In genomic region chr3:122397401-122397800, GRCm38 (mm10) we compare ENCODE assay signal across 24 mouse cellular contexts.
DNase-seq lines count a peak whose midpoint lies in the region; ATAC-seq and TF ChIP-seq lines count a peak whose summit lies in the region.
"Had no signal": no experiment of that assay in that cellular context is flagged by ENCODE, and none has a peak within 500 bp of the region (broad histone marks: within the 10 kb centered on the region; RNA-seq: fewer than 3 reads in every experiment).

No protein-coding gene starts in this region.

- TF ChIP-seq RAD21 in CH12.LX (IDR thresholded peaks at IDR 0.05; ENCODE audit: low read depth, low read length): no peak

- dilution Hi-C loops in CH12.LX (cut with MboI; ENCODE audit: extremely low pct_ligation_motif_present, extremely low pct_unique_long_range_greater_than_20kb, low sequenced_read_pairs): no loop called here

- no peak overlapping the region for H3K9ac ChIP-seq in forebrain, embryonic 11.5 days (ENCODE audit: low read length)
- H3K9ac ChIP-seq in forebrain, embryonic 13.5 days: no peak overlapping the region
- H3K9ac ChIP-seq in CH12.LX (ENCODE audit: insufficient read depth, low read depth): no peak overlapping the region
- no peak overlapping the region for H3K9ac ChIP-seq in kidney, embryonic 16.5 days (replicated peaks; ENCODE audit: low read length)
- H3K9ac ChIP-seq: embryonic facial prominence, embryonic 13.5 days; embryonic facial prominence, embryonic 15.5 days had no signal

- in situ Hi-C loops in CH12.LX (cut with MboI; ENCODE audit: low pct_ligation_motif_present, low pct_unique_long_range_greater_than_20kb, low sequenced_read_pairs): no loop called here

- 87% methylated on average over 7 of the region's 7 CpGs for WGBS in forebrain, embryonic 11.5 days
- 82% methylated on average over 7 of the region's 7 CpGs for WGBS in forebrain, embryonic 13.5 days
- 52% methylated on average over 7 of the region's 7 CpGs for WGBS in kidney, embryonic 16.5 days

- no peaks in the 10 kb centered on the region for H3K9me3 ChIP-seq in forebrain, embryonic 11.5 days (ENCODE audit: control insufficient read depth, low read length)
- no peaks in the 10 kb centered on the region for H3K9me3 ChIP-seq in forebrain, embryonic 13.5 days (replicated peaks)
- peaks cover 10% of the 10 kb centered on the region for H3K9me3 ChIP-seq in CH12.LX (replicated peaks; ENCODE audit: low read length)
- H3K9me3 ChIP-seq in kidney, embryonic 16.5 days (ENCODE audit: low read length): no peaks in the 10 kb centered on the region
- H3K9me3 ChIP-seq: embryonic facial prominence, embryonic 13.5 days; embryonic facial prominence, embryonic 15.5 days; forebrain, embryonic 10.5 days had no signal

- no peak overlapping the region for H3K4me3 ChIP-seq in forebrain, embryonic 11.5 days (ENCODE audit: low read depth, low read length)
- no peak overlapping the region for H3K4me3 ChIP-seq in forebrain, embryonic 13.5 days
- H3K4me3 ChIP-seq in CH12.LX (replicated peaks in 1 of 3; ENCODE audit: low read depth in 2 of 3, low read length in 2 of 3, poor library complexity in 1 of 3): no peak overlapping the region
- H3K4me3 ChIP-seq in kidney, embryonic 16.5 days (ENCODE audit: low read length): no peak overlapping the region
- H3K4me3 ChIP-seq: embryonic facial prominence, embryonic 13.5 days; embryonic facial prominence, embryonic 15.5 days; erythroblast, embryonic 14.5 days; forebrain, embryonic 10.5 days had no signal

- H3K27me3 ChIP-seq in forebrain, embryonic 11.5 days (ENCODE audit: control insufficient read depth, insufficient read depth, low read length): no peaks in the 10 kb centered on the region
- no peaks in the 10 kb centered on the region for H3K27me3 ChIP-seq in forebrain, embryonic 13.5 days
- H3K27me3 ChIP-seq in CH12.LX (replicated peaks): no peaks in the 10 kb centered on the region
- H3K27me3 ChIP-seq in kidney, embryonic 16.5 days (ENCODE audit: insufficient read depth, low read length): no peaks in the 10 kb centered on the region
- H3K27me3 ChIP-seq: embryonic facial prominence, embryonic 13.5 days; embryonic facial prominence, embryonic 15.5 days had no signal

- no peak for TF ChIP-seq CTCF in CH12.LX (conservative IDR thresholded peaks at IDR 0.05 in 1 of 2, IDR thresholded peaks at IDR 0.05 in 1 of 2; ENCODE audit: low read depth in 2 of 2, low read length in 2 of 2)

- no peaks in the 10 kb centered on the region for H3K4me1 ChIP-seq in forebrain, embryonic 11.5 days (replicated peaks; ENCODE audit: control insufficient read depth, insufficient read depth, low read length)
- no peaks in the 10 kb centered on the region for H3K4me1 ChIP-seq in forebrain, embryonic 13.5 days
- peaks cover 30 to 77% of the 10 kb centered on the region in 2 experiments for H3K4me1 ChIP-seq in CH12.LX (ENCODE audit: control insufficient read depth in 1 of 2, insufficient read depth in 2 of 2)
- H3K4me1 ChIP-seq in kidney, embryonic 16.5 days (ENCODE audit: insufficient read depth, low read length): peaks cover 10% of the 10 kb centered on the region; the same call in 1 of the 2 replicates

- no peaks in the 10 kb centered on the region for H3K36me3 ChIP-seq in forebrain, embryonic 11.5 days (ENCODE audit: control insufficient read depth, insufficient read depth, low read length)
- H3K36me3 ChIP-seq in forebrain, embryonic 13.5 days (ENCODE audit: poor library complexity, severe bottlenecking): no peaks in the 10 kb centered on the region
- peaks cover 0 to 23% of the 10 kb centered on the region in 2 experiments for H3K36me3 ChIP-seq in CH12.LX (replicated peaks in 1 of 2; ENCODE audit: control insufficient read depth in 1 of 2, insufficient read depth in 1 of 2, low read length in 1 of 2)
- no peaks in the 10 kb centered on the region for H3K36me3 ChIP-seq in kidney, embryonic 16.5 days (ENCODE audit: insufficient read depth, low read length)
- H3K36me3 ChIP-seq: embryonic facial prominence, embryonic 13.5 days; embryonic facial prominence, embryonic 15.5 days; forebrain, embryonic 10.5 days had no signal

- no peak for TF ChIP-seq POLR2A in CH12.LX (IDR thresholded peaks at IDR 0.05; ENCODE audit: low read depth, low read length)

- no peak for TF ChIP-seq EP300 in CH12.LX (IDR thresholded peaks at IDR 0.05; ENCODE audit: low read length)

- H3K27ac ChIP-seq in forebrain, embryonic 11.5 days (ENCODE audit: low read depth, low read length): no peak overlapping the region
- H3K27ac ChIP-seq in forebrain, embryonic 13.5 days: no peak overlapping the region
- no peak overlapping the region for H3K27ac ChIP-seq in CH12.LX (ENCODE audit: insufficient read depth, low read depth)
- H3K27ac ChIP-seq in kidney, embryonic 16.5 days (ENCODE audit: low read length): no peak overlapping the region
- H3K27ac ChIP-seq: embryonic facial prominence, embryonic 13.5 days; embryonic facial prominence, embryonic 15.5 days had no signal

- no peak overlapping the region for H3K4me2 ChIP-seq in forebrain, embryonic 11.5 days (ENCODE audit: low read depth, low read length, severe bottlenecking)
- H3K4me2 ChIP-seq in forebrain, embryonic 13.5 days: no peak overlapping the region
- no peak overlapping the region for H3K4me2 ChIP-seq in CH12.LX (ENCODE audit: insufficient read depth, low read depth, poor library complexity, severe bottlenecking)
- H3K4me2 ChIP-seq in kidney, embryonic 16.5 days (replicated peaks; ENCODE audit: low read depth, low read length): no peak overlapping the region
- H3K4me2 ChIP-seq: embryonic facial prominence, embryonic 13.5 days; embryonic facial prominence, embryonic 15.5 days had no signal

- ATAC-seq in forebrain, embryonic 11.5 days (replicated peaks; ENCODE audit: low FRiP score): no peak
- no peak for ATAC-seq in forebrain, embryonic 13.5 days
- no peak for ATAC-seq in kidney, embryonic 16.5 days (ENCODE audit: low FRiP score, low TSS enrichment)
- ATAC-seq: CD4-positive, CD25-positive, alpha-beta regulatory T cell, adult 4 months; forebrain, embryonic 14.5 days; forebrain, embryonic 16.5 days had no signal

- DNase-seq in forebrain, embryonic 11.5 days (ENCODE audit: low spot score): peak; percentile 43
- peak; percentile 15 for DNase-seq in urinary bladder, adult 2 months (ENCODE audit: low spot score)
- DNase-seq in urinary bladder, postnatal 4 days (ENCODE audit: low spot score in 2 of 2): no peak
- peak; percentile 38 for DNase-seq in CH12.LX (ENCODE audit: extremely low read depth)
- DNase-seq in kidney, adult 18-20 months: no peak
- DNase-seq: adrenal gland, adult 2 months; adrenal gland, postnatal 10 days; adrenal gland, postnatal 25 days; cerebellum, adult 11 months; cerebellum, adult 18-20 months; cerebellum, adult 8-10 months; cerebellum, adult 9-11 months; cerebellum, postnatal 14 days; cerebellum, postnatal 36 days; embryo, embryonic 11 days had no signal

- H3K79me2 ChIP-seq in CH12.LX (replicated peaks; ENCODE audit: control insufficient read depth, extremely low read depth, insufficient read depth, poor library complexity, severe bottlenecking): no peaks in the 10 kb centered on the region

TF ChIP-seq in CH12.LX, 34 proteins besides CTCF, POLR2A, EP300 and RAD21:
- no peak for TF ChIP-seq MAZ (IDR thresholded peaks at IDR 0.05; ENCODE audit: low read depth, low read length)
- TF ChIP-seq IRF4 (IDR thresholded peaks at IDR 0.05; ENCODE audit: low read depth, low read length): 0 out of 2 replicates have a peak, but pooled peaks have one; percentile 14
- TF ChIP-seq MXI1 (IDR thresholded peaks at IDR 0.05; ENCODE audit: low read depth, low read length): no peak

Comparison
In these comparisons a context has a peak if more than half of its experiments do, and no peak if none do; other contexts are left out.
1. DNase-seq: peak in forebrain, embryonic 11.5 days (single experiment), urinary bladder, adult 2 months (single experiment) and CH12.LX (single experiment); none in urinary bladder, postnatal 4 days (0 of 2) and kidney, adult 18-20 months (single experiment).